Mouse (Mus musculus) intestine, embryonic 14.5 days (tissue): ENCODE measurements around the gene Ephb4. TPM values are rescaled to one million over a fixed set of nuclear protein-coding genes. Genes with fewer than 3 reads are reported as not detected.

Experiments used
- ATAC-seq: fragments of 200-750 bp; cut with Nextera tagmentation; replicated peaks from 2 replicates; pipeline ENCODE4 v1.8.0; 2017; ENCODE audit warnings: low read depth, moderate number of reproducible peaks, moderate TSS enrichment, moderate library complexity; ENCODE audit not compliant: low FRiP score, low TSS enrichment
- DNase-seq: peaks from one replicate; pipeline ENCODE4 v3.0.0-alpha.2; 2018; ENCODE audit warnings: low spot score
- H3K27ac ChIP-seq: fragments of 300-500 bp; sonication (generic); 2 replicates; pipeline ENCODE4 v1.5.1; 2014; ENCODE audit warnings: low read depth, mild to moderate bottlenecking, control low read depth
- H3K27me3 ChIP-seq: fragments of 300-500 bp; sonication (generic); replicated peaks from 2 replicates; pipeline ENCODE4 v1.6.1; 2014; ENCODE audit warnings: low read length, control low read depth; ENCODE audit not compliant: control insufficient read depth, insufficient read depth
- H3K36me3 ChIP-seq: fragments of 300-500 bp; sonication (generic); 2 replicates; pipeline ENCODE4 v1.6.1; 2014; ENCODE audit warnings: low read length, control low read depth; ENCODE audit not compliant: control insufficient read depth, insufficient read depth
- H3K4me1 ChIP-seq: fragments of 300-500 bp; sonication (generic); replicated peaks from 2 replicates; pipeline ENCODE4 v1.6.1; 2014; ENCODE audit warnings: low read length, control low read depth, mixed read lengths; ENCODE audit not compliant: control insufficient read depth, insufficient read depth
- H3K4me2 ChIP-seq: fragments of 300-500 bp; sonication (generic); 2 replicates; pipeline ENCODE4 v1.6.1; 2014; ENCODE audit warnings: low read length
- H3K4me3 ChIP-seq: fragments of 300-500 bp; sonication (generic); 2 replicates; pipeline ENCODE4 v1.5.1; 2014; ENCODE audit warnings: low read depth, low read length, control low read depth, mixed read lengths
- H3K9ac ChIP-seq: fragments of 300-500 bp; sonication (generic); 2 replicates; pipeline ENCODE4 v1.6.1; 2014; ENCODE audit warnings: mild to moderate bottlenecking, low read length
- H3K9me3 ChIP-seq: fragments of 300-500 bp; sonication (generic); 2 replicates; pipeline ENCODE4 v1.6.1; 2016; ENCODE audit warnings: low read length, control low read depth; ENCODE audit not compliant: control insufficient read depth
- WGBS: fragments of 180-500 bp; shearing (Covaris S2); extraction: QIAGEN DNeasy Blood & Tissue Kit; methylation state at CpG from one replicate; pipeline ENCODE4 v1.1.7; 2014; 5-methylcytosine and 5-hydroxymethylcytosine counted together
- polyA plus RNA-seq: library from polyadenylated mRNA; unstranded; fragments of >200 nt; fragmentation: Nextera tagmentation; extraction: Ambion mirVana; gene quantifications from 2 replicates; pipeline ENCODE4 v1.2.1, GENCODE M21; 2014

Gene Ephb4
- polyA plus RNA-seq, 1 experiment from 2014 or later = 51.3 TPM

- Histone ChIP-seq H3K27ac (peak overlapping the region; percentile 66), H3K4me3 (peak overlapping the region; percentile 88), H3K4me2 (peak overlapping the region; percentile 97), H3K36me3 (peaks cover 3% of the 10 kb centered on the region), H3K27me3 (no peaks in the 10 kb centered on the region), H3K4me1 (peaks cover 22% of the 10 kb centered on the region), H3K9ac (peak overlapping the region; percentile 57), H3K9me3 (no peaks in the 10 kb centered on the region)
- DNase-seq (peak; percentile 68), ATAC-seq (no peak; the same call in 1 of the 2 replicates)
- WGBS = 2% methylated on average over 33 of the region's 33 CpGs
Measured at GRCm38 (mm10) chr5:137348482-137349383, 1.2 kb upstream of the Ephb4 start.

GRCm38 (mm10) chr5:137350205-137351057 lies 522 bp downstream of the Ephb4 start:
- H3K4me3 ChIP-seq = peak overlapping the region; percentile 88
- H3K27ac ChIP-seq = peak overlapping the region; percentile 91
- H3K36me3 ChIP-seq = peaks cover 20% of the 10 kb centered on the region
- H3K27me3 ChIP-seq = no peaks in the 10 kb centered on the region
- H3K4me1 ChIP-seq = peaks cover 23% of the 10 kb centered on the region
- peak overlapping the region; percentile 97 for H3K4me2 ChIP-seq
- DNase-seq (peak; percentile 69), ATAC-seq (peak; percentile 57)
- under 1% methylated on average over 50 of the region's 55 CpGs for WGBS
- no peaks in the 10 kb centered on the region for H3K9me3 ChIP-seq
- H3K9ac ChIP-seq = peak overlapping the region; percentile 92

- ATAC-seq = no peak
- peak; percentile 64 for DNase-seq
- 2% methylated on average over 8 of the region's 8 CpGs for WGBS
- Histone ChIP-seq H3K9me3 (no peaks in the 10 kb centered on the region), H3K4me2 (peak overlapping the region; percentile 97), H3K27me3 (no peaks in the 10 kb centered on the region), H3K4me1 (peaks cover 23% of the 10 kb centered on the region), H3K4me3 (peak overlapping the region; percentile 88), H3K36me3 (peaks cover 26% of the 10 kb centered on the region), H3K27ac (peak overlapping the region; percentile 91; the same call in 1 of the 2 replicates), H3K9ac (peak overlapping the region; percentile 92)
Measured at GRCm38 (mm10) chr5:137351058-137351380, 1.1 kb downstream of the Ephb4 start.

DNA sequence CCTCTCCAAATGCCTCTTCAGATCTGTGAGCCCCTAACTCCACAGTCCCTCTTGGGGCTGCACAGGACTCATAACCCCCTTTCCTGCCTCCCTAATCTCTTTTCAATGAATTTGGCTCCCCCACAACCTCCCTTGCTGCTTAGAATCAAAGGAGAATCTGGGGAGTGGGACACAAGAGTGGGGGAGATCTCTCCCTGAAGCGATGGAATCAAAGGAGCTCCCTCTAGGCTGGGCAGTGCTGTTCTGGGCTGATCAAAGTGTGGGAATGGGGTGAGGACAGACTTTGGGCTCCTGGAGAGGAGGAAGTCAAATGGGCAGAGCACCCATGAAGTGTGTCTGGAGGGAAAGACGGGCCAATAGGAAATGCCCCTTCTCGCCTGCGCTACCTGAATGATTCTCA lies 1.5 kb downstream of the Ephb4 start:
- Histone ChIP-seq H3K9ac (peak overlapping the region; percentile 92), H3K4me2 (peak overlapping the region; percentile 97), H3K27me3 (no peaks in the 10 kb centered on the region), H3K9me3 (no peaks in the 10 kb centered on the region), H3K27ac (peak overlapping the region; percentile 91; the same call in 1 of the 2 replicates), H3K36me3 (peaks cover 30% of the 10 kb centered on the region), H3K4me3 (peak overlapping the region; percentile 88), H3K4me1 (peaks cover 23% of the 10 kb centered on the region)
- 10% methylated on average over 4 of the region's 4 CpGs for WGBS
- DNase-seq (peak; percentile 60), ATAC-seq (no peak)

- H3K9ac ChIP-seq = peak overlapping the region; percentile 92
Measured at GRCm38 (mm10) chr5:137352011-137352975, 2.4 kb downstream of the Ephb4 start.

DNA sequence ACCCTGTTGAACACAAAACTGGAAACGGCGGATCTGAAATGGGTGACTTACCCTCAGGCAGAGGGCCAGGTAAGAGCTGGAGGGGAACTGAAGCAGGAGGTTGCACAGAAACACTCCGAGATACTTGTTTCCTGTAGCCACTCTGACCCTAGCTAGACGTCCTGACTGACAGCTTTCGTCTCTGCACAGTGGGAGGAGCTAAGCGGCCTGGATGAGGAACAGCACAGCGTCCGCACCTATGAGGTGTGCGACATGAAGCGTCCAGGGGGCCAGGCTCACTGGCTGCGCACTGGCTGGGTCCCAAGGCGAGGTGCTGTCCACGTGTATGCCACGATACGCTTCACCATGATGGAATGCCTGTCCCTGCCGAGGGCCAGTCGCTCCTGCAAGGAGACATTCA lies 4.2 kb downstream of the Ephb4 start:
- DNase-seq (no peak), ATAC-seq (no peak)
- peaks cover 12% of the 10 kb centered on the region for H3K4me1 ChIP-seq
- no peak overlapping the region for H3K27ac ChIP-seq
- no peak overlapping the region for H3K4me2 ChIP-seq
- no peak overlapping the region for H3K9ac ChIP-seq
- no peaks in the 10 kb centered on the region for H3K27me3 ChIP-seq
- H3K9me3 ChIP-seq = no peaks in the 10 kb centered on the region
- WGBS = 79% methylated on average over 17 of the region's 17 CpGs
- H3K36me3 ChIP-seq = peaks cover 56% of the 10 kb centered on the region
- no peak overlapping the region for H3K4me3 ChIP-seq

More at GRCm38 (mm10) chr5:137352011-137352975, 2.4 kb downstream of the Ephb4 start:
- H3K4me1 ChIP-seq = peaks cover 23% of the 10 kb centered on the region
- ATAC-seq (no peak), DNase-seq (no peak)
- WGBS = 10% methylated on average over 16 of the region's 16 CpGs
- peak overlapping the region; percentile 88 for H3K4me3 ChIP-seq
- H3K36me3 ChIP-seq = peaks cover 38% of the 10 kb centered on the region
- peak overlapping the region; percentile 97 for H3K4me2 ChIP-seq
- no peaks in the 10 kb centered on the region for H3K9me3 ChIP-seq
- peak overlapping the region; percentile 34; the same call in 1 of the 2 replicates for H3K27ac ChIP-seq
- H3K27me3 ChIP-seq = no peaks in the 10 kb centered on the region

DNA sequence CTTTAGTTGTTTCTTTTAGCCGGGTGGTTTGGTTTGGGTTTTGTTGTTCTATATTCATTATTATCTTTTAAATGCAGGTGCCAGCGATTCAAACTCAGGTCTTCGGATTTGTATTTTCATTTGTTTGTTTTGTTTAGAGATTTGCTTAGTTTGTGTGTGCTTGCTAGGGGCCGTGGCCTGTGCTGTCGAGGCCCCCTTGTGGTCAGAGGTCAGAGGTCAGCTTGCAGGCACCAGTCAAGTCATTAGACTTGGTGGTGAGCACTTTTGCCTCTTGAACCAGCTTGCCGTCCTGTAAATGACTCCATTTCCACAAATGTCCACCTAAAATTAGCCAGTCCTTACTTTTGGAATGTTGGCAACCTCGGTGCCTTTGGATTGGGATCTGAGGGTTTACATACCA lies 8.5 kb downstream of the Ephb4 start:
- Histone ChIP-seq H3K27me3 (no peaks in the 10 kb centered on the region), H3K36me3 (peaks cover 98% of the 10 kb centered on the region), H3K9ac (no peak overlapping the region), H3K27ac (no peak overlapping the region), H3K9me3 (no peaks in the 10 kb centered on the region), H3K4me3 (no peak overlapping the region), H3K4me2 (no peak overlapping the region), H3K4me1 (0 out of 2 replicates have a peak, but pooled peaks cover 2% of the 10 kb centered on the region)
- DNase-seq (no peak), ATAC-seq (no peak)
- 36% methylated on average over 7 of the region's 7 CpGs for whole genome bisulfite sequencing

DNA sequence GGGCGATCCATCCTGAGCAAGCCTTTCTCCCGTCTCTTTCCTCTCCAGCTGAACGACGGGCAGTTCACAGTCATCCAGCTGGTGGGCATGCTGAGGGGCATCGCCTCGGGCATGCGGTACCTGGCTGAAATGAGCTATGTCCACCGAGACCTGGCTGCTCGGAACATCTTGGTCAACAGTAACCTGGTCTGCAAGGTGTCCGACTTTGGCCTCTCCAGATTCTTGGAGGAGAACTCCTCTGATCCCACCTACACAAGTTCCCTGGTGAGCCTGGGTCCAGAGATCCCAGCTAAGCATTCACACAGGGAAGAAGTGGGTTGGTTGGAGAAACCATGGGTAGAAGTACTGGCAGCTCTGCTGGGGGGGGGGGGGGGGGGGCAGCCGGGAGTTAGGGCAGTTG lies 19.8 kb downstream of the Ephb4 start:
- no peaks in the 10 kb centered on the region for H3K4me1 ChIP-seq
- no peak overlapping the region for H3K4me2 ChIP-seq
- peaks cover 100% of the 10 kb centered on the region for H3K36me3 ChIP-seq
- H3K9ac ChIP-seq = no peak overlapping the region
- H3K27ac ChIP-seq = no peak overlapping the region
- no peaks in the 10 kb centered on the region for H3K27me3 ChIP-seq
- 96% methylated on average over 10 of the region's 11 CpGs for WGBS
- no peak for ATAC-seq
- H3K9me3 ChIP-seq = no peaks in the 10 kb centered on the region
- no peak overlapping the region for H3K4me3 ChIP-seq
- DNase-seq = no peak
